Mouse (Mus musculus): ENCODE results near the gene Olfr531. TPM values are rescaled to one million over a fixed set of nuclear protein-coding genes. Genes with fewer than 3 reads are reported as not detected.

The Olfr531 gene
- polyA plus RNA-seq (2015; fragmentation: Nextera tagmentation; extraction: Ambion mirVana) = not detected in 2 replicates

GRCm38 (mm10) chr7:140402818-140403217 is at the start of gene Olfr531:
Gene Olfr531 (minus strand): TSS chr7:140402918.

GRCm38 (mm10) chr7:140421539-140421938 is 18.8 kb upstream of the Olfr531 start, which contains the start of gene Olfr532:
Gene Olfr532 (minus strand): TSS chr7:140421639.

DNA sequence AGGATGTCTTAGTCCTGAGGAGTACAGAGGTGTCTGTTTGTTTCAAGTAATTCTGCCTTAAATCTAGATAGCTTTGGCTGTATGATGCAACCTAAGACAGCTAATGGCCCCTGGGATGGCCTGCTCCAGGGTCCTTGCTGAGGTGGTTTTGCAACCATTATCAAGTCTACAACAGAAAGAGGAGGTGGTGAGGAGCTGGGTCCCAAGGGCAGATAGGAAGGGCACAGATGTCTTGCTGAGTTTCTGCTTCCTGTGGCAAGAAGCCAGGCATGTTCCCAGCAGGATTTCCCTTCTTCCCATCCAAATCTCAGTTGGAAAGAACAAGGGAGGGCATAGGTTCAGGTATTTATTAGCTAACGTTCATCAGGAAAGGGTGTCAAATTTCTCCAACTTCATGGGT is 26.5 kb downstream of the Olfr531 start, which contains the start of gene Olfr530:
Gene Olfr530, minus strand, starts transcription at position 101 of the 400 bp plus-strand sequence.

GRCm38 (mm10) chr7:140361571-140361970 is 41.1 kb downstream of the Olfr531 start, which contains the start of gene Olfr60:
Gene Olfr60 (minus strand): TSS chr7:140361671.

Other genes with a start within 250 kb of the Olfr531 start
- 31.2 and 31.7 TPM in 2 replicates for gene Sprn, start 248.0 kb downstream of the Olfr531 start, polyA plus RNA-seq (2015; fragmentation: Nextera tagmentation; extraction: Ambion mirVana)
- gene Olfr522, start 238.2 kb downstream of the Olfr531 start, polyA plus RNA-seq (2015; fragmentation: Nextera tagmentation; extraction: Ambion mirVana) = not detected in 2 replicates
- gene Olfr523, start 229.7 kb downstream of the Olfr531 start, polyA plus RNA-seq (2015; fragmentation: Nextera tagmentation; extraction: Ambion mirVana) = not detected in 2 replicates
- not detected in 2 replicates for gene Olfr524, start 197.0 kb downstream of the Olfr531 start, polyA plus RNA-seq (2015; fragmentation: Nextera tagmentation; extraction: Ambion mirVana)
- gene Cd163l1, start 184.7 kb downstream of the Olfr531 start, polyA plus RNA-seq (2015; fragmentation: Nextera tagmentation; extraction: Ambion mirVana) = not detected in 2 replicates
- not detected in 2 replicates for gene 5830411N06Rik, start 155.6 kb downstream of the Olfr531 start, polyA plus RNA-seq (2015; fragmentation: Nextera tagmentation; extraction: Ambion mirVana)
- not detected in 2 replicates for gene Olfr525, start 82.1 kb downstream of the Olfr531 start, polyA plus RNA-seq (2015; fragmentation: Nextera tagmentation; extraction: Ambion mirVana)
- gene Olfr527, start 68.9 kb downstream of the Olfr531 start, polyA plus RNA-seq (2015; fragmentation: Nextera tagmentation; extraction: Ambion mirVana) = not detected in 2 replicates
- gene Olfr60, start 41.2 kb downstream of the Olfr531 start, polyA plus RNA-seq (2015; fragmentation: Nextera tagmentation; extraction: Ambion mirVana) = not detected in 2 replicates
- not detected in 2 replicates for gene Olfr530, start 26.6 kb downstream of the Olfr531 start, polyA plus RNA-seq (2015; fragmentation: Nextera tagmentation; extraction: Ambion mirVana)
- gene Olfr532, start 18.7 kb upstream of the Olfr531 start, polyA plus RNA-seq (2015; fragmentation: Nextera tagmentation; extraction: Ambion mirVana) = not detected in 2 replicates
- gene Olfr533, start 60.5 kb upstream of the Olfr531 start, polyA plus RNA-seq (2015; fragmentation: Nextera tagmentation; extraction: Ambion mirVana) = not detected in 2 replicates
- gene Olfr535, start 81.3 kb upstream of the Olfr531 start, polyA plus RNA-seq (2015; fragmentation: Nextera tagmentation; extraction: Ambion mirVana) = not detected in 2 replicates
- gene Olfr536, start 104.5 kb upstream of the Olfr531 start, polyA plus RNA-seq (2015; fragmentation: Nextera tagmentation; extraction: Ambion mirVana) = not detected in 2 replicates
- not detected in 2 replicates for gene Olfr538, start 165.0 kb upstream of the Olfr531 start, polyA plus RNA-seq (2015; fragmentation: Nextera tagmentation; extraction: Ambion mirVana)
- 0.01 TPM in 1 of 2 replicates, not detected in the other for gene Olfr46, start 198.4 kb upstream of the Olfr531 start, polyA plus RNA-seq (2015; fragmentation: Nextera tagmentation; extraction: Ambion mirVana)
- not detected in 2 replicates for gene Olfr61, start 226.1 kb upstream of the Olfr531 start, polyA plus RNA-seq (2015; fragmentation: Nextera tagmentation; extraction: Ambion mirVana)
- not detected in 2 replicates for gene Olfr53, start 243.5 kb upstream of the Olfr531 start, polyA plus RNA-seq (2015; fragmentation: Nextera tagmentation; extraction: Ambion mirVana)